Mouse (Mus musculus) ES-Bruce4 (cell line): ENCODE data around the gene Isg20.

Experiments used
- CTCF ChIP-seq: IDR thresholded peaks from one replicate; pipeline ENCODE4 v1.8.1; 2011; ENCODE audit warnings: low read depth, low read length
- POLR2A ChIP-seq: IDR thresholded peaks from one replicate; pipeline ENCODE4 v1.8.1; 2011; ENCODE audit warnings: low read length; ENCODE audit not compliant: insufficient read depth

DNA sequence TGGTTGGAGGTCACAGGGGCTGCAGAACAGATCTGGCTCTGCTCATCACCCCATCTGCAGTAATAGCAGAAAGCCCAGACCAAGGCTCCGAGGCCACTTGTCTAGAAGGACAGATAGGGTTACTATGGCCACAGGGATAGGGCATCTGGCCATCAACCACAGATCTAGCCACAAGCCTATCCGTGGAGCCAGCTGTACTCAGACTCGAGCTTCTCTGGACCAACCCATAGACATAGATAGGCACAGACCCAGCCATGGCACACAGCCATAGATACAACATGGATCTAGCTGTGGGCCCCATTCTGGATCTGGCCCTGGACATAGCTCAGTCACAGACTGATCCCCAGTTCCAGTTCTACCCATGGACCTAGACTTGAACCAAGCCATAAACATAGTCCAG is 27.7 kb downstream of the Isg20 start:
- TF ChIP-seq CTCF, result no peak
- no peak for TF ChIP-seq POLR2A
